Mouse (Mus musculus): Measurements from ENCODE around the gene Olfr429. TPM values are rescaled to one million over a fixed set of nuclear protein-coding genes. Genes with fewer than 3 reads are reported as not detected.

The Olfr429 gene
- polyA plus RNA-seq (2014; fragmentation: Illumina TruSeq; extraction: RNeasy Lipid Tissue Mini Kit (QIAGEN cat#74804); ENCODE audit: low replicate concordance), result not detected

DNA sequence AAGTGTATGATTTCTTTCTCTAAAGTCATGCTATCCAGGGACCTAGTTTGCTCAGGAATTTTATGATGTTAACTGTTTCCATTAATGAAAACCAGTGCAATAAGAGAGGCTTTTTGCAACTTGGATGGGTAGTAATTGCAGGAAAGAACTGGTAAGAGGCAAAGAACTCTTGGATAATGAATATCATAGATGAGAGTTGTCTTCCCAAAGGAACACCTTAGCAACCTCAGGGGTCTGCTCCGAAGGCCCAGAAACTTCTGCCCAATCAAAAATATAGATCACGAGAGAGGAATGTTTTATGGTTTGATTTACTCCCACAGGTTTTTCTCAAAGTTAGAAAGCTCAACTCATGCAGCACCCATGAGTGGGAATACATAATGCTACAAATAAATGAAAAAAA lies at the start of gene Olfr429:
Gene Olfr429 (plus strand): TSS at position 301 of the 400 bp plus-strand sequence.

GRCm38 (mm10) chr1:174040523-174041177 lies 43.5 kb upstream of the Olfr429 start, which contains the start of gene Olfr433:
Gene Olfr433, plus strand, starts transcription at chr1:174040705.

DNA sequence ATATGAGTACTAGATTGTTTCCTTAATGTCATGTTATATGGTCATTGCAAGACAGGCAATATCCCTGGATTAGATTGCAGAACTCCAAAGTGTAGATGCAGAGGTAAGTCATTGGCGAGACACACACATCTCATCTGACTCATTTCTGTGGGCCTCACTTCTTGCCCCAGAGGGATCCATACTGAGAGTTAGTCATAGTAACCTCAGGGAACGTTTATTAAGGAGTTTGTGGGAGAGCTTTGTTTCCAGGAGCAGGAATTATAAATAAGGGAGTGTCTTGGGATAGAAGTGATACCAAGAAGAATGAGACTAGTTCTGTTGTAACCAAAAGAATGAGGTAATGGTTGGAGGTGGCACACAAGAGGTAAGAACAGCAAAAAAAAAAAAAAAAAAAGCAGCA lies 35.2 kb upstream of the Olfr429 start, which contains the start of gene Olfr432:
Gene Olfr432 (plus strand): TSS at position 313 of the 400 bp plus-strand sequence.

GRCm38 (mm10) chr1:174066305-174066704 lies 17.8 kb upstream of the Olfr429 start, which contains the start of gene Olfr430:
Gene Olfr430, plus strand, starts transcription at chr1:174066605.

GRCm38 (mm10) chr1:174096591-174096990 lies 12.5 kb downstream of the Olfr429 start, which contains the start of gene Olfr427:
Gene Olfr427, plus strand, starts transcription at chr1:174096891.

GRCm38 (mm10) chr1:174121062-174121461 lies 36.9 kb downstream of the Olfr429 start, which contains the start of gene Olfr231:
Gene Olfr231, minus strand, starts transcription at chr1:174121162.

DNA sequence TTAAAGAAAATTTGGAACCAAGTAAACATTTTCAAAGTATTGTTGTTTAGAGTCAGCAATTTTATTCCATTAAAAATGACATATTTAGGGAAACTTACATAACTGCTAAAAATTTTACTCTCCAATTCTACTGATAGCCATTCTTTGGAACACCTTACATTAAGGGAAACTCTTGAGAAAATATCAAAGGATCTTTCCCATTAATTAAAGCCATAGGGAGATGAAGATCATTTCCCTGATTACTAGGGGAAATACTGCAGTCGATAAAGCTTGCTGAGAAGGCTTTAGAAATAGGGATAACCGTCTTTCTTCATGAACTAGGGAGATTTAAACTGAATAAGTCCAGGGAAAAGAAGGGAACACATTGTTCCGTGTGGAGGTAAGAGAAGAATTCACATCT lies 47.1 kb downstream of the Olfr429 start, which contains the start of gene Olfr424:
Gene Olfr424 (plus strand): TSS at position 301 of the 400 bp plus-strand sequence.

Other genes with a start within 250 kb of the Olfr429 start
- gene Ifi211, start 171.3 kb upstream of the Olfr429 start, polyA plus RNA-seq (2014; fragmentation: Illumina TruSeq; extraction: RNeasy Lipid Tissue Mini Kit (QIAGEN cat#74804); ENCODE audit: low replicate concordance), result 15.0 TPM
- 95.8 TPM for gene Mndal, start 141.8 kb upstream of the Olfr429 start, polyA plus RNA-seq (2014; fragmentation: Illumina TruSeq; extraction: RNeasy Lipid Tissue Mini Kit (QIAGEN cat#74804); ENCODE audit: low replicate concordance)
- gene Ifi203, start 141.7 kb upstream of the Olfr429 start, polyA plus RNA-seq (2014; fragmentation: Illumina TruSeq; extraction: RNeasy Lipid Tissue Mini Kit (QIAGEN cat#74804); ENCODE audit: low replicate concordance), result 65.1 TPM
- gene Ifi202b, start 101.6 kb upstream of the Olfr429 start, polyA plus RNA-seq (2014; fragmentation: Illumina TruSeq; extraction: RNeasy Lipid Tissue Mini Kit (QIAGEN cat#74804); ENCODE audit: low replicate concordance), result not detected
- gene Ifi205, start 52.5 kb upstream of the Olfr429 start, polyA plus RNA-seq (2014; fragmentation: Illumina TruSeq; extraction: RNeasy Lipid Tissue Mini Kit (QIAGEN cat#74804); ENCODE audit: low replicate concordance), result 11.8 TPM
- gene Olfr433, start 43.6 kb upstream of the Olfr429 start, polyA plus RNA-seq (2014; fragmentation: Illumina TruSeq; extraction: RNeasy Lipid Tissue Mini Kit (QIAGEN cat#74804); ENCODE audit: low replicate concordance), result not detected
- not detected for gene Olfr432, start 35.1 kb upstream of the Olfr429 start, polyA plus RNA-seq (2014; fragmentation: Illumina TruSeq; extraction: RNeasy Lipid Tissue Mini Kit (QIAGEN cat#74804); ENCODE audit: low replicate concordance)
- gene Olfr430, start 17.7 kb upstream of the Olfr429 start, polyA plus RNA-seq (2014; fragmentation: Illumina TruSeq; extraction: RNeasy Lipid Tissue Mini Kit (QIAGEN cat#74804); ENCODE audit: low replicate concordance), result not detected
- not detected for gene Olfr427, start 12.6 kb downstream of the Olfr429 start, polyA plus RNA-seq (2014; fragmentation: Illumina TruSeq; extraction: RNeasy Lipid Tissue Mini Kit (QIAGEN cat#74804); ENCODE audit: low replicate concordance)
- gene Olfr231, start 36.8 kb downstream of the Olfr429 start, polyA plus RNA-seq (2014; fragmentation: Illumina TruSeq; extraction: RNeasy Lipid Tissue Mini Kit (QIAGEN cat#74804); ENCODE audit: low replicate concordance), result not detected
- gene Olfr424, start 47.2 kb downstream of the Olfr429 start, polyA plus RNA-seq (2014; fragmentation: Illumina TruSeq; extraction: RNeasy Lipid Tissue Mini Kit (QIAGEN cat#74804); ENCODE audit: low replicate concordance), result not detected
- gene Olfr420, start 71.3 kb downstream of the Olfr429 start, polyA plus RNA-seq (2014; fragmentation: Illumina TruSeq; extraction: RNeasy Lipid Tissue Mini Kit (QIAGEN cat#74804); ENCODE audit: low replicate concordance), result not detected
- gene Spta1, start 88.4 kb downstream of the Olfr429 start, polyA plus RNA-seq (2014; fragmentation: Illumina TruSeq; extraction: RNeasy Lipid Tissue Mini Kit (QIAGEN cat#74804); ENCODE audit: low replicate concordance), result not detected
- gene Olfr419, start 167.7 kb downstream of the Olfr429 start, polyA plus RNA-seq (2014; fragmentation: Illumina TruSeq; extraction: RNeasy Lipid Tissue Mini Kit (QIAGEN cat#74804); ENCODE audit: low replicate concordance), result not detected
- gene Mptx1, start 246.2 kb downstream of the Olfr429 start, polyA plus RNA-seq (2014; fragmentation: Illumina TruSeq; extraction: RNeasy Lipid Tissue Mini Kit (QIAGEN cat#74804); ENCODE audit: low replicate concordance), result 13.6 TPM